Mouse (Mus musculus) CD8-positive naive resting alpha-beta T cell, adult 2 months (primary cell): ENCODE measurements around the gene Gm10300.

ENCODE experiments used
- DNase-seq, 2 experiments: peaks; one replicate each; pipeline ENCODE4 v3.0.0; 2022; ENCODE audit warnings: low read depth in 2 of 2, low spot score in 2 of 2

Gm10300 gene

GRCm38 (mm10) chr4:132051321-132052275 lies 22.9 kb upstream of the Gm10300 start:
- DNase-seq, result no peak

GRCm38 (mm10) chr4:132057311-132057710 lies 17.2 kb upstream of the Gm10300 start:
- DNase-seq, result no peak

- DNase-seq, result no peak
Measured at GRCm38 (mm10) chr4:132059541-132059940, 15.0 kb upstream of the Gm10300 start.

- no peak for DNase-seq
Measured at GRCm38 (mm10) chr4:132060040-132060832, 14.3 kb upstream of the Gm10300 start.

- DNase-seq, result no peak
Measured at GRCm38 (mm10) chr4:132062289-132062688, 12.2 kb upstream of the Gm10300 start.

- no peak for DNase-seq
Measured at GRCm38 (mm10) chr4:132062934-132063884, 11.3 kb upstream of the Gm10300 start.

- no peak for DNase-seq
Measured at GRCm38 (mm10) chr4:132064550-132064949, 9.9 kb upstream of the Gm10300 start.

- no peak for DNase-seq
Measured at GRCm38 (mm10) chr4:132065578-132065977, 8.9 kb upstream of the Gm10300 start.

GRCm38 (mm10) chr4:132066101-132066773 lies 8.3 kb upstream of the Gm10300 start:
- DNase-seq, result no peak

GRCm38 (mm10) chr4:132067112-132067937 lies 7.2 kb upstream of the Gm10300 start:
- DNase-seq, result no peak

GRCm38 (mm10) chr4:132067938-132068235 lies 6.6 kb upstream of the Gm10300 start:
- DNase-seq, result no peak

GRCm38 (mm10) chr4:132071674-132072073 lies 2.8 kb upstream of the Gm10300 start:
- no peak for DNase-seq

- DNase-seq, result no peak
Measured at GRCm38 (mm10) chr4:132072156-132072555, 2.3 kb upstream of the Gm10300 start.

GRCm38 (mm10) chr4:132072946-132073345 lies 1.6 kb upstream of the Gm10300 start:
- DNase-seq, result no peak

- peak; percentile 99 for DNase-seq
Measured at GRCm38 (mm10) chr4:132074933-132075769, 654 bp downstream of the Gm10300 start, which contains the start of gene Epb41. TSS of gene Epb41 (minus strand) at chr4:132075321.

- no peak for DNase-seq
Measured at GRCm38 (mm10) chr4:132075796-132076195, 1.3 kb downstream of the Gm10300 start.

- no peak for DNase-seq
Measured at GRCm38 (mm10) chr4:132076480-132077405, 2.2 kb downstream of the Gm10300 start.

GRCm38 (mm10) chr4:132077445-132077844 lies 2.9 kb downstream of the Gm10300 start:
- DNase-seq, result no peak
